Mouse (Mus musculus) naive thymus-derived CD4-positive, alpha-beta T cell, adult 5 months (primary cell): ENCODE results near the gene Prdm16. TPM values are rescaled to one million over a fixed set of nuclear protein-coding genes. Genes with fewer than 3 reads are reported as not detected.

Source experiments
- polyA plus RNA-seq: library from polyadenylated mRNA; unstranded; fragments of 100-300 nt; shearing (Covaris generic); gene quantifications from one replicate; pipeline ENCODE4 v1.2.1, GENCODE M21; 2017

The Prdm16 gene
- 2.8 TPM for polyA plus RNA-seq

DNA sequence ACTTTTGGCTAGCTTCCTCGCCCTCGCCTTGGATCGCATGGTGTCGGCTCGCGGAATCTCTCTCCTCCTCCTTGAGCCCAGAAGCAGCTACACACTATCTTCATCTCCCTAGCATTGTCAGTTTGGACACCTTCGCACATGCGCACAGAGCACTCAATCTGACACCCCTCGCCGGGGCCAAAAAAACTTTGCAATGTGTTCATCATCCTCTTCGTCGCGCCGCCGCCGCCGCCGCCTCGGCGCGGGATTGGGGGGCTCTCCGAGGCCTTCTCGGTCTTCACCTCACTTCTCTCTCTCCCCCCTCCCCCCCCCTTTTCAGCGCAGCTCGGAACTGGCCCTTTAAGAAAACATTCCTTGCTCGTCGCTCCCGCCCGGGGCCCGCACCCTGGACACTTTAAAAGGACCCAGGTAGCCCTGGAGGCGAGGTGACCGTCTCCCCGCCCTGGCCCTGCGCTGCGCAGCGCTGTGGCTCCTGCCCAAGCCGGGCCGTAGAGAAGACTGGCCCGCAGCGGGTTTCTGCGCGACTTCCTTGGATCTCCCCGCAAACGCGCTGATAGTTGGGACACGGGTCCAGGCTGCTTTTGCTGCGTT, at the start of gene Prdm16:
Gene Prdm16, minus strand, starts transcription at position 153 of the 591 bp plus-strand sequence.

GRCm38 (mm10) chr4:154667767-154668166, 31.1 kb upstream of the Prdm16 start, which contains the start of gene Actrt2:
Gene Actrt2 (minus strand): TSS chr4:154667867.

GRCm38 (mm10) chr4:154335761-154336160, 300.9 kb downstream of the Prdm16 start, which contains the start of gene B230104I21Rik:
Gene B230104I21Rik (plus strand): TSS chr4:154336127.

GRCm38 (mm10) chr4:154301466-154301881, 335.2 kb downstream of the Prdm16 start, which contains the start of gene Arhgef16:
Gene Arhgef16 (minus strand): TSS chr4:154301676.

Other genes starting within 250 kb of the Prdm16 start
- gene Actrt2, start 31.0 kb upstream of the Prdm16 start, polyA plus RNA-seq: not detected
- not detected for gene Ttc34, start 200.6 kb upstream of the Prdm16 start, polyA plus RNA-seq
- gene Mmel1, start 232.7 kb upstream of the Prdm16 start, polyA plus RNA-seq: not detected